Mouse (Mus musculus) embryonic fibroblast, embryonic 13.5 days (primary cell): ENCODE measurements around the gene Mink1. TPM values are rescaled to one million over a fixed set of nuclear protein-coding genes. Genes with fewer than 3 reads are reported as not detected.

Source experiments
- H3K27ac ChIP-seq: 2 replicates; pipeline ENCODE4 v1.5.1; 2012; ENCODE audit warnings: low read length, control low read depth, inconsistent platforms; ENCODE audit not compliant: insufficient read depth
- H3K4me1 ChIP-seq: 2 replicates; pipeline ENCODE4 v1.6.1; 2011; ENCODE audit warnings: low read length; ENCODE audit not compliant: control insufficient read depth, insufficient read depth
- H3K4me3 ChIP-seq: 2 replicates; pipeline ENCODE4 v1.5.1; 2011; ENCODE audit warnings: mild to moderate bottlenecking, control low read depth, low read length; ENCODE audit not compliant: insufficient read depth
- CTCF ChIP-seq: IDR thresholded peaks from 2 replicates; pipeline ENCODE4 v1.5.1; 2011; ENCODE audit warnings: mild to moderate bottlenecking, control low read depth, low read length, moderate library complexity, borderline replicate concordance; ENCODE audit not compliant: insufficient read depth
- POLR2A ChIP-seq: IDR thresholded peaks from 2 replicates; pipeline ENCODE4 v1.6.1; 2011; ENCODE audit warnings: low read depth, mild to moderate bottlenecking, control low read depth, low read length, moderate library complexity
- polyA plus RNA-seq: library from polyadenylated mRNA; stranded (reverse); fragments of >200 nt; gene quantifications from 2 replicates; pipeline ENCODE4 v1.2.4, GENCODE M21; 2011; ENCODE audit warnings: low read depth; ENCODE audit not compliant: missing spikeins, insufficient read length

Gene Mink1
- polyA plus RNA-seq, 1 experiment = 36.2 TPM

GRCm38 (mm10) chr11:70663101-70663500, 100.4 kb downstream of the Mink1 start:
- no peak overlapping the region for H3K27ac ChIP-seq
- H3K4me1 ChIP-seq = peaks cover 16% of the 10 kb centered on the region
- TF ChIP-seq CTCF (no peak), POLR2A (no peak)
- H3K4me3 ChIP-seq = no peak overlapping the region

DNA sequence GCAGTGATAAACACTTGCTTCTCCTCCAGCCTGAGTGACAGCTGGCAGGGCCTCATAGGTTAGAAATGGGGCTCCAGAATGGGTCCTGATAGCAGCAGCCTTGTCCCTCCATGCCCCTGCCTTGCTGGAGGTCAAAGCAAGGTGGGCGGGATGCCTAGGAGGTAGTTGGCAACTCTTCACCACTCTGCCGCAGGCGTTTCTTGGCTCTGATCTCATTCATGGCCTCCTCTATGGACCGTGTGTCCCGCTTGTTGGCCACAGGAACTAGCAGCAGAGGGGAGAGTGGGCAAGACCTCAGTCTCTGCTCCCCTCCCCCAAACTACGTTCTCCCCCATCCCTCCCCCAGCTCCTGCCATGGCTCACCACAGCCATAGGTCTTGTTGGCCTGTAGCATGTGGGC, 101.3 kb downstream of the Mink1 start:
- H3K4me1 ChIP-seq = peaks cover 10% of the 10 kb centered on the region
- TF ChIP-seq CTCF = no peak
- no peak for TF ChIP-seq POLR2A
- H3K4me3 ChIP-seq = no peak overlapping the region

More for the DNA sequence above, 101.3 kb downstream of the Mink1 start:
- no peak overlapping the region for H3K27ac ChIP-seq

Other genes with a start within 250 kb of the Mink1 start
- gene Alox12e, start 240.3 kb upstream of the Mink1 start, polyA plus RNA-seq = not detected in 2 replicates
- gene Alox15, start 210.8 kb upstream of the Mink1 start, polyA plus RNA-seq = not detected in 2 replicates
- gene Pelp1, start 152.8 kb upstream of the Mink1 start, polyA plus RNA-seq = 24.3 and 27.5 TPM in 2 replicates
- 9.1 and 10.1 TPM in 2 replicates for gene Arrb2, start 130.2 kb upstream of the Mink1 start, polyA plus RNA-seq
- 14.0 and 14.1 TPM in 2 replicates for gene Med11, start 111.0 kb upstream of the Mink1 start, polyA plus RNA-seq
- gene Zmynd15, start 103.4 kb upstream of the Mink1 start, polyA plus RNA-seq = 0.19 and 0.20 TPM in 2 replicates
- gene Cxcl16, start 102.9 kb upstream of the Mink1 start, polyA plus RNA-seq = 4.1 and 6.0 TPM in 2 replicates
- gene Tm4sf5, start 57.6 kb upstream of the Mink1 start, polyA plus RNA-seq = not detected in 2 replicates
- 0.79 TPM in 1 of 2 replicates, not detected in the other for gene Vmo1, start 48.3 kb upstream of the Mink1 start, polyA plus RNA-seq
- gene Gltpd2, start 43.7 kb upstream of the Mink1 start, polyA plus RNA-seq = not detected in 2 replicates
- 162 and 177 TPM in 2 replicates for gene Psmb6, start 37.5 kb upstream of the Mink1 start, polyA plus RNA-seq
- not detected in 2 replicates for gene Gm40193, start 29.9 kb upstream of the Mink1 start, polyA plus RNA-seq
- 19.7 and 23.3 TPM in 2 replicates for gene Pld2, start 22.8 kb upstream of the Mink1 start, polyA plus RNA-seq
- gene 4930544D05Rik, start 53.0 kb downstream of the Mink1 start, polyA plus RNA-seq = not detected in 2 replicates
- not detected in 2 replicates for gene Chrne, start 56.3 kb downstream of the Mink1 start, polyA plus RNA-seq
- not detected in 2 replicates for gene Gp1ba, start 76.2 kb downstream of the Mink1 start, polyA plus RNA-seq
- 14.9 and 19.5 TPM in 2 replicates for gene Rnf167, start 84.4 kb downstream of the Mink1 start, polyA plus RNA-seq
- 75.9 and 81.1 TPM in 2 replicates for gene Slc25a11, start 84.6 kb downstream of the Mink1 start, polyA plus RNA-seq
- 1,131 and 1,278 TPM in 2 replicates for gene Pfn1, start 91.8 kb downstream of the Mink1 start, polyA plus RNA-seq
- gene Eno3, start 94.3 kb downstream of the Mink1 start, polyA plus RNA-seq = 15.6 and 31.0 TPM in 2 replicates
- gene Spag7, start 106.5 kb downstream of the Mink1 start, polyA plus RNA-seq = 91.1 and 106 TPM in 2 replicates
- 15.3 and 16.4 TPM in 2 replicates for gene Camta2, start 125.2 kb downstream of the Mink1 start, polyA plus RNA-seq
- gene Inca1, start 137.3 kb downstream of the Mink1 start, polyA plus RNA-seq = 1.2 and 2.4 TPM in 2 replicates
- gene Kif1c, start 137.7 kb downstream of the Mink1 start, polyA plus RNA-seq = 88.5 and 112 TPM in 2 replicates
- 1.5 and 2.5 TPM in 2 replicates for gene Zfp3, start 201.3 kb downstream of the Mink1 start, polyA plus RNA-seq
- gene Scimp, start 249.7 kb downstream of the Mink1 start, polyA plus RNA-seq = not detected in 2 replicates